Mouse (Mus musculus): ENCODE measurements around the gene Asic4.

Gene Asic4

DNA sequence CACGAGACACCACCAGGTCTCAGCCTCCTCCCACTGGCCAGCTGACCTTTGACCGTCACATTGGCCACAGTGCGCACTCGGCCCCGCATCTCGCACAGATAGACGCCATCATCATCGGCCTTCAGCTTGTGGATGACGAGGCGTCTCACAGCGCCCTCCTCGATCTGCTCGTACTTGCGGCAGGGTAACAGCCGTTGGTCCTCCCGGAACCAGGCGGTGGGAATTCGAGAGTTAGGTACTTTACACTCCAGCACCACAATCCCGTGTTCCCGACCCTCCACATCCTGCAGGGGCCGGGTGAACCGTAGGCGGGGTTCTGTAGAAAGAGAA lies 53.4 kb downstream of the Asic4 start:
- DNase-seq (ENCODE audit: low spot score), result peak; percentile 39

DNA sequence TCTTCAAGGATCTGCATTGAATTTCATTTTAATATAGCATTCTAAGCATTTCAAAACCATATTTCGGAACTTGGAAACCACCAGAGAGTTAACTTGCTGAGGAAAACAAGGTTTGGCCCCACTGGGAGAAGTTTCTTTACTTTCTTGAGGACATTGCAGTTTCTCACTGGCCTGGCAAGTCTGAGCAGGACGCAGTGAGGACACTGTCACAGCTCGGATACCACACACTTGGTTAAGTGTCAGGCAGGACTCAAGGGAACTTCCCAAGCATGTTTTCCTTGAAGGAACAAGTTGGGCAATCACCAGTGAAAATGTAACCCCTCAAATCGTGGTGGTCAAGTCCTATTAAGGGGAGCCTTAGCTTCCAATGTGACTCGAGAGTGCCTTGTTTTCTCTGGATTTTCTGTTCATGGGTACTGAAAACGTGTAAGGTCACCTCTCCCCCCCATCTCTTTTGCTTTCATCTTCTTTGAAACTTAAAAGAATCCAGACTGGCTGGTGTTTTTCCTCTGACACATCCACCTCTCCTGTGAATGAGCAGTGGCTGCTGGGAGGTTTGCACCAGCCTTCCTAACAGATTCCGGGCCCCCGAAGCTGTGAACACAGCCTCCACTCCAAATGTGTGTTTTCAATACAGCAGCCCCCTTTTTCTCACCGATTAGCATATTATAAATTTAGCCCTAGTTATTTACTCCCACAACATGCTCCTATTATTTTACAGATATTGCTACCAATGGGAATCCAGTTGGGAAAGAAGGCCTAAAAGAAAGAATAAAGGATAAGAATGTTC lies 54.2 kb downstream of the Asic4 start:
- DNase-seq (ENCODE audit: low spot score), result no peak

DNA sequence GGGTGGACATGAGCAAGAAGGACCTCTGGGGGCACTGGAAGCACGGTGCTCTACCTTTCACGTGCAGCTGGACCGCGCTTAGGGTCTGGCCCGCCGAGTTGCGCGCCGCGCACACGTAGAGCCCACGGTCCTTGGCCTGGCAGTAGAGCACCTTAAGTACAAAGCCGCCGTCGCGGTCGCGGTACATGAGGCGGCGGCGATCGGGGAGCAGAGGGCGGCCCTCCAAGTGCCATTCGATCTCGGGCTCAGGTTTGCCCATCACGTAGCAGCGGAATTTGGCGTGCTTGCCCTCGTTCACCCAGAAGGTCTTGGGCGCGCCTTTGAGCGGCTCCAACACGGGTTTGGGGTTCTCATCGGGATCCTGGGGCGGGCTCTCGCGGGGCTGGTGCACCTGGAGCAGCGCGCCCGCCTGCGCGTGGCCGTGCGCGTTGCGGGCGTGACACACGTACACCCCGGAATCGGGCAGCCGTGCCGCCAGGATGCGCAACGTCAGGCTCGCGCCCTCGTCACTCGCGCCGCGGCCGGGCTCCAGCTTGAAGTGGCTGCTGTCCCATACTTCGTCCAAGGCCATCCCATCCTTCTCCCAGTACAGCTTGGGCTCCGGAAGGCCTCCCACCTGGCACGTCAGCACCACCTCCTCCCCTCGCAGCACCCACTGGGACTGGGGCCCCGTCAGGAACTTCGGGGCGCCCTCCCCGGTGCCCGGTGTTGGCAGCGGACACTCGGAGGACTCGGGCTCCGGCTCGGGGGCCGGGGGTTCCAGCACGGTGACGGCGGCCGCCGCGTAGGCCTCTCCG lies 55.1 kb downstream of the Asic4 start:
- peak; percentile 70 for DNase-seq (ENCODE audit: low spot score)

DNA sequence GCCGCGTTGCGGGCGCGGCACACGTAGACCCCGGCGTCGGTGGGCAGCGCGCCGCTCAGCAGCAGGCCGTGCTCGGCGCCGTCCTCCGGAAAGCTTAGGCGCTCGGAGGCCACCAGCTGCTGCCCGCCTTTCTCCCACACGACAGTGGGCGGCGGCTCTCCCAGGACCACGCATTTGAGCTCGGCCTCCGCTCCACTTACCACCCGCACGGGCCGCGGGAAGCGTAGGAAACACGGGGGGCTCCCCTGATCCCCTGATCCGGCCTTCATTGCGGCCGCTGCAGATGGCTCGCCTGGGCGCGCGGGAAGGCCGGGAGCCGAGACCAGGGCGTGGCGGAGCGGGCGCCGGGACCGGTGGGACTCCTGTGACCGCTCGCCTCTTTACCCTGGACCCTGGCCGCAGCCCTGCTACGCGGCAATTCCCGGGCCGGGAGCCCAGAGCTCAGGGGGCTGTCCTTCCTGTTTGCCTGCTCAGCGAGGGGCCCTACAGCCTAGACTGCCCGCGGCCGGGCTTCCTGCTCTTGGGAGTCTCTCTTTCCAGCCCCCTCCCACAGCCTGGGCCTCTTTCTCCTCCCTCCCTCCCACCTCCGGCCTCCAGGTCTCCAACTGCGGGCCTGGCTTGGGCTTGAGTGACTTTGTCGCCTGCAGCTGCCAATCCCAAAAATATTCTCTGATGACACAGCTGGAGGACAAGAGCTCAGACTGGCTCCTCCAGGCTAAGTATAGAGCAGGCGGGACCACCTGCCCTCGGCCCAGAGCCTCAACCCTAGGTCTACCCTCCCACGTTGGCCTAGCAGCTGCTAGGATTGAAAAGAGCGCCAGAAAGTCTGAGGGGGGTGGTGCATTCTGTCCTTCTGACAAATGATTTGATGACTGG lies 56.0 kb downstream of the Asic4 start, which contains the start of gene Obsl1:
Gene Obsl1, minus strand, starts transcription at position 497 of the 876 bp plus-strand sequence.
- peak; percentile 78 for DNase-seq (ENCODE audit: low spot score)

DNA sequence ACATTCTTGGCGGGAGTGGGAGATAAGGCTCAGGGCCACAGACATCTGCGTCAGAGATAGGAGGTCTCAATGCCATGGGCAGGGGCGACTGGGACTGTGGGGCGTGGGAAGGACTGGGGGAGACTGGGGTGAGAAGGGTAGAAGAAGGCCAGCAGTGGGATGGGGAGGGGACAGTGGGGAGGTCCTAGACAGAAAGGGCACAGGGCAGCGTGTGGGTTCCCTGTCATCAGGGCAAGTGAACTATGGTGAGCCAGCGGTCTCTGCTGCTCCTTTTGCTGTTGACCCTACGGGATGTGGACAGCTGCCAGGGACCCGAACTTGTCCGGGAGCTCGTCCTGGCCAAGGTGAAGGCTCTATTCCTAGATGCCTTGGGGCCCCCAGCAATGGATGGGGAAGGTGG lies 56.8 kb downstream of the Asic4 start, which contains the start of gene Inha:
Gene Inha, plus strand, starts transcription at position 72 of the 400 bp plus-strand sequence.
- peak; percentile 82 for DNase-seq (ENCODE audit: low spot score)

DNA sequence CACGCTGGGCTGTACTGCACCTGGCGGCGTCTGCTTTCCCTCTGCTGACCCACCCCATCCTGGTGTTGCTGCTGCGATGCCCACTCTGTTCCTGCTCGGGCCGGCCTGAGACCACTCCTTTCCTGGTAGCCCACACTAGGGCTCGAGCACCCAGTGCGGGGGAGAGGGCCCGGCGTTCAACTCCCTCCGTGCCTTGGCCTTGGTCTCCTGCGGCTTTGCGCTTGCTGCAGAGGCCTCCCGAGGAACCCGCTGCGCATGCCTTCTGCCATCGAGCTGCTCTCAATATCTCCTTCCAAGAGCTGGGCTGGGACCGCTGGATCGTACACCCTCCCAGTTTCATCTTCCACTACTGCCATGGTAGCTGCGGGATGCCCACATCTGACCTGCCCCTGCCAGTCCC lies 59.4 kb downstream of the Asic4 start:
- peak; percentile 63 for DNase-seq (ENCODE audit: low spot score)

DNA sequence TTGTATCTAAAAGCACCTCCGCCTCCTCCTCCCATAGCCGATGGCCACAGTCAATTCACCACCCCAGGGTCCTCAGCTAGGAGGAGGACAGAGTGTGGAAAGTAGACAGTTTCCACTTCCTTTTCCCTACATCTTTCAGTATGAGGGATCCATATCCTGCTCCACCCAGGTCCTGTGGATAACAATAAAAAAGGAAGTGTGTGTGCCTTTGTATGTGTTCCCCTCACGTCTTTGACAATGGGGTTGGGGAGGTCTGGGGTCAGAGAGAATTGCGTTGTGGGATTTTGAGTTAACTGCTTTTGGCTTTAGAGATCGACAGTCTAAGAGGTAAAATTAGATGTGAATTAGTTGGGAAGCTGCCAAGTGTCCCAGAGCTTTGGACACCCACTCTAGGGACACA lies 59.9 kb downstream of the Asic4 start:
- DNase-seq (ENCODE audit: low spot score), result no peak

DNA sequence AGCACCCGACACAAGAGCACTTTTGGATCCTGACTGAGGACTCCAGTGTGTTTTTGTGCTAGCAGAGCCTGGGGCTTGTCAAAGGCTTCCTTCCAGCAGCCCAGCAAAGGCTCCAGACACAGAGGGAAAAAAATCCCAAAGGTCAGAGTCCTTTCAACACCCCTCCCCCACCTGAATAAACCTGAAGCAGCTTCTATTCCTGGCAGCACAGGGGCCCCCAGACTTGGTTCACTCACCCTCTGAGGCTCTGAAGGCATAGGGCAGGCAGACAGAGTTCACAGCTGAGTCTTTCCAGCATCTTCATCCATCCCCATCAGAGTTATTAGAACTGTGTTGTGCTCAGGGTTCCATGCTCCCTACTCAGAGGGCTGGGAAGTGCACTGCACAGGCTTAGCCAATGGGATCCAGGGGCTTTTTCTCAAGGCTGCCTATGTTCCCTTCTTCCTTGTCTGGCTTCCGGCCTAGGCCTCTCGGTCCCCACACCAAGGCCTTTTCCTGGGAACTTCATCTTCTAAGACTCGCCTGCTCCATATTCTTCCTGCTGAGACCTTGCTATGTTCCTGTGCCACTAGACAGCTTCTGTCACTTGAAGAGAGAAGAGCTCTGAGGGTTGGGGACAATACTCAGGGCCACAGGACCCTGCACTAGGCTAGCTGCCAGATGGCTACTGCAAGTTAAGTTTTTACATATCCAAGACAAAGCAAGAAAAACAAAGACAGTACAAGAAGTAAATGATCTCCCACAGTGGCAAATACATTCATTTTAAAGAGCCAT lies 61.4 kb downstream of the Asic4 start:
- DNase-seq (ENCODE audit: low spot score), result peak; percentile 45

DNA sequence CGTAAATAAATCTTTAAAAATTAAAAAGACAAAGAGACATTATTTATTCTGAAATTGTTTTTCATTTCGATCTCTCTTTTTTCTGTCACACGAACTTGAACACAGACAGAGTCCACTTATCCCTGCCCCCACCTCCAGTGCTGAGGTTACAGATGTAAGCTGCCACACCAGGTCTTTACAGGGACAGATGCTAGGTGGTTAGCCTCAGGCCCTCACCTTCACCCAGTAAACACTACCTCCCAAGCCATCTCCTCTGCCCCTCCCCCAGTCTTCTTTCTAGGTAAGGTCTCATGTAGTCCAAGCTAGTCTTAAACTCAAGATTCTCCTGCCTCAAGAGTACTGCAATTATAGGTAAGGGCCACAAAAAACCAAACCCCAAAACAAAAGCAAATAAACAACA lies 62.3 kb downstream of the Asic4 start:
- no peak for DNase-seq (ENCODE audit: low spot score)

DNA sequence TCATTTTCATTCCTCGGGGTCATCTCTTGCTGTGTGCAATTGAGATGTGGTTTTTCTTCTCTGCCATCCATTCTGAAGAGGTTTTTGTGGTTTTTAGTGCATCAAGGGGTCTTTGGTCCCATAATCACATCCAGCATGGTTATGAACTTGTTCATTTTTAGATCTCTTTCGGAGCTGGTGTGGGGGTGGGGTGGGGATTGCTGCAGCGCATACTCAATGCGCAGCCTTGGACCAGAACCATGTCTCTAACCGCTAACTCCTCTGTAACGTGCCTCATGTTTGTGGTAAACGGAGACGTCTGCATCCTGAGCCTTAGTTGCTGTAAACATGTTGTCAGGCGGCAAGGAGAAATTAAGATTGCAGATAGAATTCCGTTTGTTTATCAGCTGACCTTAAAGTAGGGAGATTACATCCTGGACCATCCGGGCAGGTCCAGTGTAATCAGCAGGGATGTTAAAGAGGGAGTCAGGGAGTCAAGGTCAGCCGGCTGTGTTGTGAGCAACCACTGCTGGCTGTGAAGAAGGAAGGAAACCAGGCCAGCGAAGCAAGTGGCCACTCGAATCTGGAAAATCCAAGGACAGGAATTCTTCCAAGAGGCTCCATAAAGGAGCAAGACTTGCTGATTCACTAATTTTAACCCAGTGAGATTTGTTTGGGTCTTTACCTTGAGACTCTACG lies 66.6 kb downstream of the Asic4 start:
- peak; percentile 65 for DNase-seq (ENCODE audit: low spot score)

DNA sequence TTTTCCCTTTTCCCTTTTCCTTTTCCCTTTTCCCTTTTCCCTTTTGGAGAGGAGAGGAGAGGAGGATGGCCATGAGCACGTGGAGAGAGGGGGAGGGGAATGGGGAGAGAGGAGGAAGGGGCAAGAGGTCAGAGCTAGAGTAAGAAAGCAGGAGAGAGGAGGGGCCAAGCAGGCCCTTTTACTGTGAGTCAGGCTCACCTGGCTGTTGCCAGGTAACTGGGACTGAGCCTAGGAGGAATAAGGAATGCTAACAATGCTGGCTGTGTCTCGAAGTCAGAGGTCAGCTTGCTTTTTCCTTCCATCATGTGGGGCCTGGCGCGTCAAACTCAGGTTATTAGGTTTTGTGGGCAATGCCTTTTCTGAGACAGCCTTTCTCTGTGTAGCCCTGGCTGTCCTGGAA lies 67.7 kb downstream of the Asic4 start:
- DNase-seq (ENCODE audit: low spot score), result no peak

DNA sequence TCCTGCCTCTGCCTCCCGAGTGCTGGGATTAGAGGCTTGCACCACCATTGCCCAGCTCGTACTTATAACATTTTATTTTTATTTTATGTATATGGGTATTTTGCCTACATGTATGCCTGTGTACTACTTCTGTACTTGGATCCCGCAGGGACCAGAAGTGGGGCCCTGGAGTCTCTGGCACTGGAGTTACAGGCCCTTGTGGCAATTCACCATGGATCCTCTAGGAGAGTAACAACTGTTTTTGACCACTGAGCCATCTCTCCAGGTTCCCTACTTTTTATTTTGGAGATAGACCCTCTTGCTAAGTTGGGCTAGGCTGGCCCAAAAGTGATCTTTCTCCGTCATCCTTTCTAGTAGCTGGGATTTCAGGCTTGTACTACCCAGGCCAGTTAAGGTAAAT lies 68.2 kb downstream of the Asic4 start:
- DNase-seq (ENCODE audit: low spot score), result no peak

DNA sequence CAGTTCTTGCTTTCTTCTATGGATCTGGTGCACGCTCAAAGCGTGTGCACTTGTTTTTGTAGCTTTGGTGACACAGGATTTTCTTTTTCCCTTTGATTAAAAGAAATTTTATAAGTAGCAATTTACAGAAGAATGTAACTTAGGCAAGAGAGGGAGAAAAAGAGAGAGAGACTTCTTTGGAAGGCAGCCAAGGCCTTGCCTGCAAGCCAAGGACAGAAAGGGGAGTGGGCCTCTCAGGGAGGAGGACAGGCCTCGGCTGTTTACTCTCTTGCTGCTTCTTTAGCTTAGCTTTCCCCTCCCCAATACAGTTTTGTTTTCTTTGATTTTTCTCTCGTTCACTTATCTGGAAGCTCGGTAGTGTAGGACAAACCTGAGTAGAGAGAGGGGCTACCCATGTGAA lies 69.3 kb downstream of the Asic4 start:
- DNase-seq (ENCODE audit: low spot score), result peak; percentile 62

DNA sequence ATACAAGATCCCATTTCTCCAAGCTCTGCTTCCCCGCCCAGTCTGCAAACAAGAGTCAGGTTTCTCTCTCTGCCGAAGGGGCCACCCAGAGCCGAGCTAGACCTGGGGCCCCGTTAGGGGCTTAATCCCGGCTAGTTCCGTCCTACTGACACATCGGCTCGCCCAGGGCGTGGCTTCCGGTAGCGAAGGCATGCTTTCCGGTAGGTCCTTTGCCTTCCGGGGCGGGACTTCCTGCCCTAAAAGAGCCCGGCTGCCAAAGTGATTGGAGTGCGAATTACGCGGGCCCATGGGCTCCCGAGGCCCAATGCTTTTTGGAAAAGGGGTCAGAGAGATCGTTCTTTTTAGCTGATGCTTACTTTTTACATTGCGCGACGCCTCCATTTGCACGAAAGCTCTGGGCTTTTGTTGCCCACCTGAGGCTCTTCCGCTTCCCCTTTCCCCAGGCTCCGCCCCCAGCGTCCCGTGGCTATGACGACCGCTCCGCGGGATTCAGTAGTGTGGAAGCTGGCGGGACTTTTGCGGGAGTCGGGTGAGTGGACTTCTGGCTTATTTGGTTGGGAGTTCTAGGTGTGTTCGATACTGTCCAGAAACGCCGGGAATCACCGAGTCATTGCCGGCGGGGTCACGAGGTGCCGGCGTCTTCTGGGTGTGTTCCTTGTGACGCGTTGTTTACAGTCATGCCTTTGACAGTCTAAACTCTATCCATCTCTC lies 71.2 kb downstream of the Asic4 start, which contains the start of gene Stk11ip:
Gene Stk11ip, plus strand, starts transcription at position 209 of the 711 bp plus-strand sequence.
- DNase-seq (ENCODE audit: low spot score), result peak; percentile 90

Measured in ovary, postnatal 36 days (tissue).